Mouse (Mus musculus): Measurements from ENCODE around the gene Acp5.

The Acp5 gene

GRCm38 (mm10) chr9:22143108-22144037 lies 7.9 kb upstream of the Acp5 start:
- in situ Hi-C loops (cut with MboI; ENCODE audit: low sequenced_read_pairs), result no loop called here

GRCm38 (mm10) chr9:22139746-22140145 lies 4.2 kb upstream of the Acp5 start:
- in situ Hi-C loops (cut with MboI; ENCODE audit: low sequenced_read_pairs), result no loop called here

GRCm38 (mm10) chr9:22138480-22138879 lies 3.0 kb upstream of the Acp5 start:
- in situ Hi-C loops (cut with MboI; ENCODE audit: low sequenced_read_pairs), result no loop called here

GRCm38 (mm10) chr9:22136765-22137547 lies 1.4 kb upstream of the Acp5 start:
- in situ Hi-C loops (cut with MboI; ENCODE audit: low sequenced_read_pairs), result no loop called here

- in situ Hi-C loops (cut with MboI; ENCODE audit: low sequenced_read_pairs), result no loop called here
These were observed 395 bp downstream of the Acp5 start for GRCm38 (mm10) chr9:22134988-22135643.

- in situ Hi-C loops (cut with MboI; ENCODE audit: low sequenced_read_pairs), result no loop called here
These were observed 1.1 kb downstream of the Acp5 start for GRCm38 (mm10) chr9:22134246-22134890.

- in situ Hi-C loops (cut with MboI; ENCODE audit: low sequenced_read_pairs), result no loop called here
These were observed 3.3 kb downstream of the Acp5 start for GRCm38 (mm10) chr9:22132220-22132619.

GRCm38 (mm10) chr9:22131226-22131981 lies 4.1 kb downstream of the Acp5 start:
- in situ Hi-C loops (cut with MboI; ENCODE audit: low sequenced_read_pairs), result no loop called here

GRCm38 (mm10) chr9:22125246-22126027 lies 10.1 kb downstream of the Acp5 start:
- in situ Hi-C loops (cut with MboI; ENCODE audit: low sequenced_read_pairs), result no loop called here

GRCm38 (mm10) chr9:22124169-22124568 lies 11.3 kb downstream of the Acp5 start:
- in situ Hi-C loops (cut with MboI; ENCODE audit: low sequenced_read_pairs), result no loop called here

- in situ Hi-C loops (cut with MboI; ENCODE audit: low sequenced_read_pairs), result no loop called here
These were observed 12.4 kb downstream of the Acp5 start for GRCm38 (mm10) chr9:22123069-22123609.

GRCm38 (mm10) chr9:22122005-22122404 lies 13.5 kb downstream of the Acp5 start:
- in situ Hi-C loops (cut with MboI; ENCODE audit: low sequenced_read_pairs), result no loop called here

GRCm38 (mm10) chr9:22121545-22121944 lies 14.0 kb downstream of the Acp5 start:
- in situ Hi-C loops (cut with MboI; ENCODE audit: low sequenced_read_pairs), result no loop called here

- in situ Hi-C loops (cut with MboI; ENCODE audit: low sequenced_read_pairs), result no loop called here
These were observed 16.0 kb downstream of the Acp5 start for GRCm38 (mm10) chr9:22119543-22119942.

- in situ Hi-C loops (cut with MboI; ENCODE audit: low sequenced_read_pairs), result no loop called here
These were observed 17.6 kb downstream of the Acp5 start for GRCm38 (mm10) chr9:22117754-22118456.

- in situ Hi-C loops (cut with MboI; ENCODE audit: low sequenced_read_pairs), result no loop called here
These were observed 18.6 kb downstream of the Acp5 start, which contains the start of gene Elof1 for GRCm38 (mm10) chr9:22116740-22117426. Gene Elof1, minus strand, starts transcription at chr9:22117172.

- in situ Hi-C loops (cut with MboI; ENCODE audit: low sequenced_read_pairs), result no loop called here
These were observed 19.4 kb downstream of the Acp5 start for GRCm38 (mm10) chr9:22116086-22116485.

- in situ Hi-C loops (cut with MboI; ENCODE audit: low sequenced_read_pairs), result no loop called here
These were observed 19.9 kb downstream of the Acp5 start for GRCm38 (mm10) chr9:22115635-22116034.
